In the genomic region with DNA sequence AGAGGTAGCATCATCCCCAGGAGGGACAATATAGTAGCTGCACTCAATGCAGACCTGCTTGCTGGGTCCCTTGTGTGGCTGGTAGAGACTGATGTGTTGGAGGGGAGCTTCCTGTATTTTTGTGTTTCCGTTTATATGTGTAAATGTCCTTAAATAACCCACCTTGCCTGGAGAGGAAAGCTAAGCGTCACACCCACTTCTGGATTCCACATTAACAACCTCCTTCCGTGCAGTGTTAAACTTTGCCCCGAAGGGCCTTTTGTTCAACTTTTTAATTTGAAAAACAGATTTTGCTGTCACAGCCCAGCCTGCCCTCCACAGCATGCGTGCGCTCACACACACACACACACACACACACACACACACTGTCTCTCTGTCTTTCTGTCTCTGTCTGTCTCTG, we compare ENCODE assay signal across 9 mouse cellular contexts.
A peak's percentile ranks its signal among the peaks of the same experiment; 100 is the strongest.
DNase-seq lines count a peak whose midpoint lies in the region; ATAC-seq lines count a peak whose summit lies in the region.
"Had no signal": no experiment of that assay in that cellular context is flagged by ENCODE, and none has a peak within 500 bp of the region (broad histone marks: within the 10 kb centered on the region; RNA-seq: fewer than 3 reads in every experiment).

No protein-coding gene starts in this region.

- ATAC-seq in midbrain, embryonic 11.5 days (ENCODE audit: low FRiP score), result no peak
- ATAC-seq in midbrain, embryonic 16.5 days, result no peak
- peak; percentile 18 to 29; a peak in 1 of 4 replicates for ATAC-seq in hematopoietic stem cell, adult 5-6 weeks (replicated peaks in 1 of 2; ENCODE audit: insufficient read depth in 1 of 2, low FRiP score in 2 of 2, low TSS enrichment in 1 of 2, low read depth in 1 of 2, poor library complexity in 2 of 2, severe bottlenecking in 2 of 2)
- ATAC-seq in stomach, embryonic 16.5 days (ENCODE audit: insufficient read depth, low FRiP score), result peak; percentile 9; the same call in 1 of the 2 replicates

- H3K4me1 ChIP-seq in midbrain, embryonic 11.5 days (ENCODE audit: control insufficient read depth, insufficient read depth, low read length), result peaks cover 62% of the 10 kb centered on the region
- H3K4me1 ChIP-seq in midbrain, embryonic 16.5 days (ENCODE audit: control insufficient read depth, insufficient read depth, low read length), result peaks cover 38% of the 10 kb centered on the region
- peaks cover 52% of the 10 kb centered on the region for H3K4me1 ChIP-seq in stomach, embryonic 16.5 days (ENCODE audit: control insufficient read depth, insufficient read depth, low read length)

- no peak overlapping the region for H3K9ac ChIP-seq in midbrain, embryonic 11.5 days (ENCODE audit: low read length)
- H3K9ac ChIP-seq in midbrain, embryonic 16.5 days (ENCODE audit: low read depth, low read length), result no peak overlapping the region
- H3K9ac ChIP-seq in stomach, embryonic 16.5 days (ENCODE audit: low read length), result no peak overlapping the region

- peak overlapping the region; percentile 77; the same call in 1 of the 2 replicates for H3K27ac ChIP-seq in midbrain, embryonic 11.5 days (ENCODE audit: low read depth, low read length)
- H3K27ac ChIP-seq in midbrain, embryonic 16.5 days (ENCODE audit: low read length), result no peak overlapping the region
- peak overlapping the region; percentile 79; the same call in 1 of the 2 replicates for H3K27ac ChIP-seq in stomach, embryonic 16.5 days (ENCODE audit: low read length)

- WGBS in midbrain, embryonic 11.5 days, result 63% methylated on average over 6 of the region's 6 CpGs
- 54% methylated on average over 6 of the region's 6 CpGs for WGBS in midbrain, embryonic 16.5 days
- WGBS in stomach, embryonic 16.5 days, result 34% methylated on average over 6 of the region's 6 CpGs

- DNase-seq in midbrain, embryonic 11.5 days (ENCODE audit: low spot score, missing footprints), result peak; percentile 88
- peak; percentile 68 to 79 for DNase-seq in kidney, postnatal 25 days
- DNase-seq in frontal cortex, postnatal 14 days (ENCODE audit: low spot score in 2 of 2), result no peak
- DNase-seq in frontal cortex, postnatal 36 days (ENCODE audit: low spot score in 2 of 2), result no peak
- DNase-seq in retina, embryonic 14.5 days (ENCODE audit: low spot score), result no peak
- DNase-seq: gastrocnemius, postnatal 14 days had no signal

- H3K4me2 ChIP-seq in midbrain, embryonic 11.5 days, result no peak overlapping the region
- no peak overlapping the region for H3K4me2 ChIP-seq in midbrain, embryonic 16.5 days (ENCODE audit: low read length)
- peak overlapping the region; percentile 32; the same call in 1 of the 2 replicates for H3K4me2 ChIP-seq in stomach, embryonic 16.5 days (ENCODE audit: low read depth, low read length)

- no peaks in the 10 kb centered on the region for H3K9me3 ChIP-seq in midbrain, embryonic 11.5 days (ENCODE audit: control insufficient read depth, low read length)
- no peaks in the 10 kb centered on the region for H3K9me3 ChIP-seq in midbrain, embryonic 16.5 days (replicated peaks; ENCODE audit: control insufficient read depth, low read length, poor library complexity, severe bottlenecking)
- no peaks in the 10 kb centered on the region for H3K9me3 ChIP-seq in stomach, embryonic 16.5 days (replicated peaks; ENCODE audit: control insufficient read depth, low read length)

- no peak overlapping the region for H3K4me3 ChIP-seq in midbrain, embryonic 11.5 days (ENCODE audit: low read depth, low read length)
- no peak overlapping the region for H3K4me3 ChIP-seq in midbrain, embryonic 16.5 days (ENCODE audit: low read depth, low read length)
- H3K4me3 ChIP-seq in stomach, embryonic 16.5 days (replicated peaks; ENCODE audit: low read length), result no peak overlapping the region

- no peaks in the 10 kb centered on the region for H3K36me3 ChIP-seq in midbrain, embryonic 11.5 days (ENCODE audit: control insufficient read depth, insufficient read depth, low read length)
- H3K36me3 ChIP-seq in midbrain, embryonic 16.5 days (ENCODE audit: control insufficient read depth, insufficient read depth, low read length), result no peaks in the 10 kb centered on the region
- H3K36me3 ChIP-seq in stomach, embryonic 16.5 days (ENCODE audit: control insufficient read depth, insufficient read depth, low read length), result no peaks in the 10 kb centered on the region

- H3K27me3 ChIP-seq in midbrain, embryonic 11.5 days (ENCODE audit: control insufficient read depth, insufficient read depth, low read length), result peaks cover 9% of the 10 kb centered on the region
- H3K27me3 ChIP-seq in midbrain, embryonic 16.5 days (ENCODE audit: control insufficient read depth, insufficient read depth, low read depth, low read length), result no peaks in the 10 kb centered on the region
- no peaks in the 10 kb centered on the region for H3K27me3 ChIP-seq in stomach, embryonic 16.5 days (ENCODE audit: control insufficient read depth, insufficient read depth, low read length)

Comparison
In these comparisons a context has a peak if more than half of its experiments do, and no peak if none do; other contexts are left out.
1. ATAC-seq: peak in hematopoietic stem cell, adult 5-6 weeks (2 of 2) and stomach, embryonic 16.5 days (single experiment); none in midbrain, embryonic 11.5 days (single experiment) and midbrain, embryonic 16.5 days (single experiment).
2. DNase-seq: peak in midbrain, embryonic 11.5 days (single experiment) and kidney, postnatal 25 days (2 of 2); none in frontal cortex, postnatal 14 days (0 of 2), frontal cortex, postnatal 36 days (0 of 2) and retina, embryonic 14.5 days (single experiment).